Mouse (Mus musculus): ENCODE measurements around the gene Sgta. TPM values are rescaled to one million over a fixed set of nuclear protein-coding genes. Genes with fewer than 3 reads are reported as not detected.

Sgta gene
- polyA plus RNA-seq, 1 experiment from 2014 or later, result 353 TPM

GRCm38 (mm10) chr10:81010851-81011250, 49.1 kb downstream of the Sgta start:
- Histone ChIP-seq H3K9ac (no peak overlapping the region), H3K27me3 (replicated peaks) (no peaks in the 10 kb centered on the region), H3K4me1 (peaks cover 5% of the 10 kb centered on the region; the same call in 1 of the 2 replicates), H3K9me3 (no peaks in the 10 kb centered on the region), H3K27ac (no peak overlapping the region), H3K4me2 (no peak overlapping the region), H3K4me3 (no peak overlapping the region), H3K36me3 (replicated peaks) (no peaks in the 10 kb centered on the region)
- no peak for ATAC-seq (replicated peaks)
- 61% methylated on average over 6 of the region's 6 CpGs for WGBS

DNA sequence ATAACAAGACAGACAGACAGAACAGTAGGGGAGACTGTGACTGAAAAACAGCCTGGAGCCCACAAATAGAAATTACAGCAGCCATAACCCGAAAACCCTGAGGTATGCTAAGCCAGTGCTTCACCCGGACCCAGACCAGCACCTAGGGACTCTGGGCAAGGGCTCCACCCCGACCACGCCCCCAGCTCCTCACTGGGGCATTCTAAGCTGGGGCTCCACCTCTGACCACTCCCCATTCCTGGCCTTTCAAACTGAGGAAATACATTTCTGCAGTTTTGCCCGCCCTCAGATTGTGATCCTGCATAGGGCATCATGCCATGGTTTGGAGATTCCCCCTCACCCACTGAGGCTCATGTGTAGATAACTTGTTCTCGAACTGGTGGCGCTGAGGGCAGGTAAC, 52.7 kb downstream of the Sgta start:
- ATAC-seq (replicated peaks), result no peak
- Histone ChIP-seq H3K9me3 (no peaks in the 10 kb centered on the region), H3K4me1 (no peaks in the 10 kb centered on the region), H3K36me3 (replicated peaks) (no peaks in the 10 kb centered on the region), H3K4me2 (no peak overlapping the region), H3K9ac (no peak overlapping the region), H3K27ac (no peak overlapping the region), H3K27me3 (replicated peaks) (no peaks in the 10 kb centered on the region), H3K4me3 (no peak overlapping the region)
- WGBS, result 45% methylated on average over 7 of the region's 7 CpGs

GRCm38 (mm10) chr10:81006005-81006677, 53.8 kb downstream of the Sgta start:
- no peak overlapping the region for H3K27ac ChIP-seq
- H3K36me3 ChIP-seq (replicated peaks), result no peaks in the 10 kb centered on the region
- H3K9ac ChIP-seq, result no peak overlapping the region
- 91% methylated on average over 7 of the region's 7 CpGs for WGBS
- H3K4me1 ChIP-seq, result peaks cover 3% of the 10 kb centered on the region; the same call in 1 of the 2 replicates
- H3K9me3 ChIP-seq, result no peaks in the 10 kb centered on the region
- no peak for ATAC-seq (replicated peaks)
- H3K4me3 ChIP-seq, result no peak overlapping the region
- H3K27me3 ChIP-seq (replicated peaks), result no peaks in the 10 kb centered on the region
- no peak overlapping the region for H3K4me2 ChIP-seq

- Histone ChIP-seq H3K27me3 (replicated peaks) (no peaks in the 10 kb centered on the region; the same call in 1 of the 2 replicates), H3K4me2 (no peak overlapping the region), H3K27ac (no peak overlapping the region), H3K9me3 (no peaks in the 10 kb centered on the region), H3K4me3 (no peak overlapping the region), H3K9ac (no peak overlapping the region), H3K36me3 (replicated peaks) (no peaks in the 10 kb centered on the region), H3K4me1 (peaks cover 23% of the 10 kb centered on the region)
- 21% methylated on average over 10 of the region's 10 CpGs for WGBS
- 0 out of 2 replicates have a peak, but pooled peaks have one; percentile 18 for ATAC-seq (replicated peaks)
Measured at GRCm38 (mm10) chr10:81001161-81001560, 58.8 kb downstream of the Sgta start.

GRCm38 (mm10) chr10:81000197-81001062, 59.6 kb downstream of the Sgta start:
- 49% methylated on average over 28 of the region's 28 CpGs for WGBS
- Histone ChIP-seq H3K9me3 (no peaks in the 10 kb centered on the region), H3K27me3 (replicated peaks) (no peaks in the 10 kb centered on the region; the same call in 1 of the 2 replicates), H3K27ac (no peak overlapping the region), H3K36me3 (replicated peaks) (no peaks in the 10 kb centered on the region), H3K4me2 (no peak overlapping the region), H3K9ac (no peak overlapping the region), H3K4me1 (peaks cover 23% of the 10 kb centered on the region), H3K4me3 (no peak overlapping the region)
- no peak for ATAC-seq (replicated peaks)

GRCm38 (mm10) chr10:80999362-81000196, 60.4 kb downstream of the Sgta start:
- no peaks in the 10 kb centered on the region; the same call in 1 of the 2 replicates for H3K27me3 ChIP-seq (replicated peaks)
- H3K9me3 ChIP-seq, result no peaks in the 10 kb centered on the region
- peak overlapping the region; percentile 41 for H3K4me2 ChIP-seq
- H3K36me3 ChIP-seq (replicated peaks), result no peaks in the 10 kb centered on the region
- no peak overlapping the region for H3K9ac ChIP-seq
- H3K27ac ChIP-seq, result no peak overlapping the region
- H3K4me3 ChIP-seq, result no peak overlapping the region
- peak; percentile 67 for ATAC-seq (replicated peaks)
- WGBS, result 32% methylated on average over 37 of the region's 37 CpGs
- peaks cover 26% of the 10 kb centered on the region for H3K4me1 ChIP-seq

DNA sequence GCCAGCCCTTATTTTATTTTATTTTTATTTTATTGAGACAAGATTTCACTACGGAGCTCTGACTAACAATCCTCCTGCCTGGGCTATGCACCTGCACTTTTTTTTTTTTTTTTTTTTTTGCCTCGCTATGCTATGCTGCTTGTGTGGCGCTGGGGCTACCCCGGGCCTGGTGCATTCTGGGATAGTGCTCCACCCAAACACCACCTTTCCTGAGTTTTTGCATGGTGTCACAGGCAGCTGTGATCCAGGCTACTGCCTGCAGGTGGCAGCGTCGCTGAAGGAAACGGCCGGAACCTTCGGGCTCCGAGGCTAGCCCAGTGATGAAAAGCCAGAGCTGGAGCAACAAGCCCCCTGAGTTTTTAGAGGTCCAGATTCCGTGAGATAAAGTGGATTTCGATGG, 61.2 kb downstream of the Sgta start:
- no peak overlapping the region for H3K9ac ChIP-seq
- peaks cover 27% of the 10 kb centered on the region for H3K4me1 ChIP-seq
- no peak overlapping the region for H3K4me3 ChIP-seq
- H3K27me3 ChIP-seq (replicated peaks), result no peaks in the 10 kb centered on the region; the same call in 1 of the 2 replicates
- ATAC-seq (replicated peaks), result 0 out of 2 replicates have a peak, but pooled peaks have one; percentile 21
- no peaks in the 10 kb centered on the region for H3K36me3 ChIP-seq (replicated peaks)
- no peak overlapping the region for H3K4me2 ChIP-seq
- H3K9me3 ChIP-seq, result no peaks in the 10 kb centered on the region
- no peak overlapping the region for H3K27ac ChIP-seq
- 18% methylated on average over 12 of the region's 12 CpGs for WGBS

- H3K4me1 ChIP-seq, result peaks cover 35% of the 10 kb centered on the region
- no peak for ATAC-seq (replicated peaks)
- 31% methylated on average over 14 of the region's 14 CpGs for WGBS
Measured at GRCm38 (mm10) chr10:80998021-80998420, 62.0 kb downstream of the Sgta start.

DNA sequence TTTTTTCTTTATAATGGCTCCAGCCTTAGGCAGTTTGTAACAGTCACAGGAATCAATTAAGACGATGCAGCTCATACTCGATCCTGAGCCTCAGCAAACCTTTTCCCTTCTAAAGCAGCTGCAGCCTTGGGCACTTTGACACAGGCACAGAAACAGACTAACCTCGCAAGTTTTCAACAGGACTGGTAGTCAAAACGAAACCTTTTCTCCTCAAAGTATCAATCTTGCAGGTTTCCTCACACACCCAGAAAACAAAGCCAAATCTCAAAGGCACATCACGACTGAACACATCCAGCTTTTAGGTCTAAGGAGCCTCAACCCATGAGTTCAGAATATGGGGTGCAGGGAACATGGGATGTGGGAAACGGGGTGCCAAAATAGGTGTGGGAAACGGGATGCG, 62.6 kb downstream of the Sgta start:
- peaks cover 35% of the 10 kb centered on the region for H3K4me1 ChIP-seq
- ATAC-seq (replicated peaks), result no peak
- no peak overlapping the region for H3K4me3 ChIP-seq
- H3K4me2 ChIP-seq, result no peak overlapping the region
- H3K27ac ChIP-seq, result no peak overlapping the region
- H3K36me3 ChIP-seq (replicated peaks), result no peaks in the 10 kb centered on the region
- no peaks in the 10 kb centered on the region for H3K9me3 ChIP-seq
- no peak overlapping the region for H3K9ac ChIP-seq
- H3K27me3 ChIP-seq (replicated peaks), result no peaks in the 10 kb centered on the region; the same call in 1 of the 2 replicates
- WGBS, result 86% methylated on average over 8 of the region's 8 CpGs

More at GRCm38 (mm10) chr10:80998021-80998420, 62.0 kb downstream of the Sgta start:
- H3K36me3 ChIP-seq (replicated peaks), result no peaks in the 10 kb centered on the region
- no peak overlapping the region for H3K4me2 ChIP-seq
- H3K27ac ChIP-seq, result no peak overlapping the region
- H3K9me3 ChIP-seq, result no peaks in the 10 kb centered on the region
- H3K27me3 ChIP-seq (replicated peaks), result no peaks in the 10 kb centered on the region; the same call in 1 of the 2 replicates
- H3K4me3 ChIP-seq, result no peak overlapping the region
- H3K9ac ChIP-seq, result no peak overlapping the region

- peaks cover 35% of the 10 kb centered on the region for H3K4me1 ChIP-seq
- no peak overlapping the region for H3K27ac ChIP-seq
- H3K27me3 ChIP-seq (replicated peaks), result no peaks in the 10 kb centered on the region; the same call in 1 of the 2 replicates
- WGBS, result 91% methylated on average over 8 of the region's 8 CpGs
- no peak overlapping the region for H3K4me3 ChIP-seq
- ATAC-seq (replicated peaks), result no peak
- H3K9me3 ChIP-seq, result no peaks in the 10 kb centered on the region
- no peak overlapping the region for H3K9ac ChIP-seq
- H3K4me2 ChIP-seq, result no peak overlapping the region
- H3K36me3 ChIP-seq (replicated peaks), result no peaks in the 10 kb centered on the region
Measured at GRCm38 (mm10) chr10:80996501-80996900, 63.5 kb downstream of the Sgta start.

DNA sequence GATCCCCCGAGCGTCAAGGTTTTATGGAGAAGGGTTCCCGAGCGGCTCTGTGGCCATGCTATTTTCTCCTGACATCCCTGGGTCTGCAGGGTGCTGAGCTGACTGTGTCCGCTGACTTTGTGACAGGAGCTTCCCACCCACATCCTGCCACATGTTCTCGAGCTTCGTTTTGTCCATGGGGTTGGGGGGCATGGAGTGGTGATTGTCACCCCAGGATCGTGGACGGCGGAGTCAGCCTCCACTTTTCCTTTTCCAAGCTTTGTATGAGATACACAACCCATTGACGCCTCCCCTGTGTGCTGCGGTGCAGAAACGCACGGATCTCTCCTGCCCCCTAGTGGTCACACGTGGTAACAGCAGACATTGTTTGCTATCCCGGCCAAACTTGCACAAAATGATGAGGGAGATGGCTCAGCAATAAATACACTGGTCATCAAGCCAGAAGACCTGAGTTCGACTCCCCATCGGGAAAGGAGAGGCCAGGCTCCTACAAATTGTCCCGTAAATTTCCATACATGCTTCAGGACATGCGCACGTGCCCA, 64.8 kb downstream of the Sgta start:
- WGBS, result 13% methylated on average over 21 of the region's 21 CpGs
- Histone ChIP-seq H3K4me1 (peaks cover 23% of the 10 kb centered on the region; the same call in 1 of the 2 replicates), H3K36me3 (replicated peaks) (no peaks in the 10 kb centered on the region), H3K4me2 (peak overlapping the region; percentile 35), H3K27ac (no peak overlapping the region), H3K27me3 (replicated peaks) (no peaks in the 10 kb centered on the region; the same call in 1 of the 2 replicates), H3K9me3 (no peaks in the 10 kb centered on the region), H3K9ac (no peak overlapping the region), H3K4me3 (peak overlapping the region; percentile 9; the same call in 1 of the 2 replicates)
- ATAC-seq (replicated peaks), result peak; percentile 31; the same call in 1 of the 2 replicates
